Mouse (Mus musculus): ENCODE data around the gene Defb13. TPM values are rescaled to one million over a fixed set of nuclear protein-coding genes. Genes with fewer than 3 reads are reported as not detected.

Defb13 gene
- polyA plus RNA-seq, 1 experiment from 2014 or later, result not detected

DNA sequence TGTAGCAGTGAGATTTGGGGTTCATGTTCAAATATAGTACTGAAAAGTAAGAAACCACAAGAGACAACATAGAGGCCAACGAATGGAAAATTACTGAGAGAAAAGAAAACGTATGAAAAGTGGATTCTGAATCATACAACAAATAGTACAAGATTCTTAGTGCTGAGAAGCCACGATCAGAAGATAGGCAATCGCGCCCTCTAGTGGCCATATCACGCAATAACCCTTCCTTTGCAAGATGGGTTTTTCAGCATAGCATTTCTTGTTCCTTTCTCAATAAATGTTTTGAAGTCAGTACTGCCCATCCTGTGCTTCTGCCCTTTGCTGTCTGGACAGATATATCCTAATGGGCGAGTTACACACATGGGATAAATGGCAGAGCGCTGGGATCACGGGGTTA is 8.8 kb downstream of the Defb13 start:
- no peaks in the 10 kb centered on the region for H3K27me3 ChIP-seq (ENCODE audit: control insufficient read depth, insufficient read depth, low read length)
- DNase-seq (ENCODE audit: low spot score, missing footprints) (peak; percentile 88), ATAC-seq (ENCODE audit: low FRiP score) (no peak)
- no peaks in the 10 kb centered on the region for H3K4me1 ChIP-seq (ENCODE audit: control insufficient read depth, insufficient read depth, low read length)
- H3K4me2 ChIP-seq, result no peak overlapping the region
- no peak overlapping the region for H3K9ac ChIP-seq (ENCODE audit: low read length)
- no peaks in the 10 kb centered on the region for H3K36me3 ChIP-seq (ENCODE audit: control insufficient read depth, insufficient read depth, low read length)
- H3K4me3 ChIP-seq (ENCODE audit: low read depth, low read length), result no peak overlapping the region
- H3K9me3 ChIP-seq (ENCODE audit: control insufficient read depth, low read length), result no peaks in the 10 kb centered on the region
- 8% methylated on average over 9 of the region's 9 CpGs for WGBS
- no peak overlapping the region for H3K27ac ChIP-seq (ENCODE audit: low read depth, low read length)

DNA sequence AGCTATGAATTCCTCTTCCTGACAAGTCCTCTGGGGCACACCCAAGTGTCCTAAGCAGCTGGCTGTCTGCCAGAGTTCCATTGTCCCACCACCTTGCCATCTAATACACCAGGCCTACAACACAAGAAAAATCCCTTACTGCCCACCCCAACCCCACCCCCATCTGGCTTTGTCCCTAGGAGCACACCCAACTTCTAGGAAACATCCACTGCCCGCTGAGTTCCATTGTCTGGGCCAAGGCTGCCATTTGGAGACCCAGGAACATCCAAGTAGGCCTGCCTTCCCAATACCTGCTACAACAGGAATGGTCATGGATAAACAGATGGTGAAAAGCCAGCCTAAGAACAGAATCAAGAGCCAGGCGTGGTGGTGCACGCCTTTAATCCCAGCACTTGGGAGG is 9.8 kb downstream of the Defb13 start:
- Histone ChIP-seq H3K9me3 (ENCODE audit: control insufficient read depth, low read length) (no peaks in the 10 kb centered on the region), H3K27ac (ENCODE audit: low read depth, low read length) (no peak overlapping the region), H3K4me2 (no peak overlapping the region), H3K4me3 (ENCODE audit: low read depth, low read length) (no peak overlapping the region), H3K27me3 (ENCODE audit: control insufficient read depth, insufficient read depth, low read length) (no peaks in the 10 kb centered on the region), H3K36me3 (ENCODE audit: control insufficient read depth, insufficient read depth, low read length) (no peaks in the 10 kb centered on the region), H3K9ac (ENCODE audit: low read length) (no peak overlapping the region), H3K4me1 (ENCODE audit: control insufficient read depth, insufficient read depth, low read length) (no peaks in the 10 kb centered on the region)
- no peak for ATAC-seq (ENCODE audit: low FRiP score)
- 88% methylated on average over 3 of the region's 3 CpGs for WGBS
- DNase-seq (ENCODE audit: low spot score, missing footprints), result no peak

DNA sequence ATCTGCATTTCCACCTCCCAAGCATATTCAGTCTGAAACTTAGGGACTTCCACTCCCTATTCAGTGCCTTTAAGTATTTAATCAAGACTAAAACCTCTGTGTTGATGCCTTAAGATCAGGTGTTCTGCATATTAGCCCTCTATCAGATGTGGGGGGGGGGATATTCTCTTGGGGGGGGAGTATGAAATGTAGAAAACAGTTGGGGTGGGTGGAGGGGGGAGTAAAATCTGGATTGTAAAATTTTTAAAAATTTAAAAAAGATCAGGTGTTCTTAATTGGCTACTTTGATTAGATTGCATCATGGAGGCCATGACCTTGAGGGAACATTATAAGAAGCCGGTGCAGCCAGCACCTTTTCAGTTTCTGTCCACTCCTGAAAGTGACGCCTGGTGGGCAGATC is 11.9 kb downstream of the Defb13 start, which contains the start of gene Fam90a1a:
TSS of gene Fam90a1a (plus strand) at position 301 of the 400 bp plus-strand sequence.
- no peak within 1 kb of the TSS for H3K27ac ChIP-seq (ENCODE audit: low read depth, low read length)
- no peaks in the 10 kb centered on the region for H3K27me3 ChIP-seq (ENCODE audit: control insufficient read depth, insufficient read depth, low read length)
- H3K9ac ChIP-seq (ENCODE audit: low read length), result no peak within 1 kb of the TSS
- no peaks in the 10 kb centered on the region for H3K9me3 ChIP-seq (ENCODE audit: control insufficient read depth, low read length)
- no peaks in the 10 kb centered on the region for H3K36me3 ChIP-seq (ENCODE audit: control insufficient read depth, insufficient read depth, low read length)
- no peak within 1 kb of the TSS for H3K4me2 ChIP-seq
- DNase-seq (ENCODE audit: low spot score, missing footprints) (no peak), ATAC-seq (ENCODE audit: low FRiP score) (no peak)
- 89% methylated on average over 2 of the region's 2 CpGs for WGBS
- H3K4me1 ChIP-seq (ENCODE audit: control insufficient read depth, insufficient read depth, low read length), result no peaks in the 10 kb centered on the region
- H3K4me3 ChIP-seq (ENCODE audit: low read depth, low read length), result no peak within 1 kb of the TSS

DNA sequence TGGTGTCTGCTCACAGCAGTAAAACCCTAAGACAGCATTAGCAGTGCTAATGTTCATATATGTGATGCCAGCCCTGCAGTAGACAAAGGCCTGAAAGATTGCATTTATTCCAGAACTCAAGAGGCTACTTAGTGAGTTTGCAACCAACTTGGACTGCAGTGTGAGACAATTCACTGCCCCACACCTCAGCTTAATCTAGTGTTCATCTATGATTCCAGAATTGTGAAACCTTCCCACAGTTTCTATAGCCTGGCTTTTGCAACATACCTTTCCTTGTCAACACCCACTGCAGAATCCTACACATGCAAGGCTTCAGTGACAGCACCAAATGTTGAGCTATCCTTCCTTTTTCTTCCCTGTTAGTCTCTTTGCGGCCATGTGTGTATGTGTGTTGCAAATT is 20.1 kb downstream of the Defb13 start:
- no peak overlapping the region for H3K4me3 ChIP-seq (ENCODE audit: low read depth, low read length)
- 74% methylated on average over 1 of the region's 1 CpGs for WGBS
- no peaks in the 10 kb centered on the region for H3K4me1 ChIP-seq (ENCODE audit: control insufficient read depth, insufficient read depth, low read length)
- no peak overlapping the region for H3K4me2 ChIP-seq
- H3K27ac ChIP-seq (ENCODE audit: low read depth, low read length), result no peak overlapping the region
- H3K9ac ChIP-seq (ENCODE audit: low read length), result no peak overlapping the region
- ATAC-seq (ENCODE audit: low FRiP score), result no peak
- H3K9me3 ChIP-seq (ENCODE audit: control insufficient read depth, low read length), result no peaks in the 10 kb centered on the region
- DNase-seq (ENCODE audit: low spot score, missing footprints), result no peak
- no peaks in the 10 kb centered on the region for H3K27me3 ChIP-seq (ENCODE audit: control insufficient read depth, insufficient read depth, low read length)
- H3K36me3 ChIP-seq (ENCODE audit: control insufficient read depth, insufficient read depth, low read length), result no peaks in the 10 kb centered on the region

DNA sequence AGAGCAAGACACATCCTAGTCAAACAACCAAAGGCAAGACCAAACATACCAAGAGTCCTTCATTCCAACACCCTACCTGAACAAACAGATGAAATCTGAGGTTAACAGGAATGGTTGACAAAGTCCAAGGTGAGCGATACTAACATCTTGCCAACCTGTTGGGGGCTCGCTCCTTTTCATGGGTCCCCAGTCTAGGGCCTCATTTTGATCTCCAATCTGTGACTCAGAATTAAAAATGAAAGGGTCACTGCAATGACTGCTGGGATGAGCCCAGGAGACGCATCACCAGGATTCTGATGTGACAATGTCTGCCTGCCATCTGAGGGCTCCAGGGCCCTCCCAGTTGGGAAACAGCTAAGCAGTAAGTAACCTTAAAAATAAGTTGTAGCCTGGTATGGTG is 22.9 kb downstream of the Defb13 start, which contains the start of gene Ccdc70:
TSS of gene Ccdc70 (plus strand) at position 301 of the 400 bp plus-strand sequence.
- H3K4me3 ChIP-seq (ENCODE audit: low read depth, low read length), result no peak within 1 kb of the TSS
- DNase-seq (ENCODE audit: low spot score, missing footprints), result no peak
- no peak within 1 kb of the TSS for H3K4me2 ChIP-seq
- H3K36me3 ChIP-seq (ENCODE audit: control insufficient read depth, insufficient read depth, low read length), result no peaks in the 10 kb centered on the region
- no peaks in the 10 kb centered on the region for H3K27me3 ChIP-seq (ENCODE audit: control insufficient read depth, insufficient read depth, low read length)
- H3K27ac ChIP-seq (ENCODE audit: low read depth, low read length), result no peak within 1 kb of the TSS
- H3K4me1 ChIP-seq (ENCODE audit: control insufficient read depth, insufficient read depth, low read length), result no peaks in the 10 kb centered on the region
- 93% methylated on average over 3 of the region's 3 CpGs for WGBS
- H3K9me3 ChIP-seq (ENCODE audit: control insufficient read depth, low read length), result no peaks in the 10 kb centered on the region
- ATAC-seq (ENCODE audit: low FRiP score), result no peak
- no peak within 1 kb of the TSS for H3K9ac ChIP-seq (ENCODE audit: low read length)

DNA sequence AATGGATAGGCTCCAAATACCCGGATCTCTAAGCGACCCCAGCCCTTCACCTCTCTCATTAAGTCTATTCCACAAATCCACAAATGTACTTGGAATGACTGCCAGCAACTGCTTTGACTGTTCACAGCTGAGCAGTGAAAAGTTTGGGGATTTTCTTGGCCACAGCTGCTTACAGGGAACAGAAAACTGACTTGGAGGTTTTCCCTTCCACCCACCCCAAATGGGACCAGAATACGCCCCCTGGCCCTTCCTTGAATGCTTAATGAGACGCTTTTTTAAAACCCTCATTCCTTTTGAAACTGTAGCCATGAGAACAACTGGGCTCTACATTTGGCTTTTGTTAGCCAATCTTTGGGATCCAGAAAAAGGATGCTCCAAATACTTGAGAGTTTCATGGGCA is 31.6 kb downstream of the Defb13 start:
- Histone ChIP-seq H3K9me3 (ENCODE audit: control insufficient read depth, low read length) (no peaks in the 10 kb centered on the region), H3K27me3 (ENCODE audit: control insufficient read depth, insufficient read depth, low read length) (no peaks in the 10 kb centered on the region), H3K9ac (ENCODE audit: low read length) (no peak overlapping the region), H3K4me3 (ENCODE audit: low read depth, low read length) (no peak overlapping the region), H3K27ac (ENCODE audit: low read depth, low read length) (no peak overlapping the region), H3K4me1 (ENCODE audit: control insufficient read depth, insufficient read depth, low read length) (no peaks in the 10 kb centered on the region), H3K4me2 (no peak overlapping the region), H3K36me3 (ENCODE audit: control insufficient read depth, insufficient read depth, low read length) (no peaks in the 10 kb centered on the region)
- 66% methylated on average over 4 of the region's 4 CpGs for WGBS
- ATAC-seq (ENCODE audit: low FRiP score) (no peak), DNase-seq (ENCODE audit: low spot score, missing footprints) (no peak)

DNA sequence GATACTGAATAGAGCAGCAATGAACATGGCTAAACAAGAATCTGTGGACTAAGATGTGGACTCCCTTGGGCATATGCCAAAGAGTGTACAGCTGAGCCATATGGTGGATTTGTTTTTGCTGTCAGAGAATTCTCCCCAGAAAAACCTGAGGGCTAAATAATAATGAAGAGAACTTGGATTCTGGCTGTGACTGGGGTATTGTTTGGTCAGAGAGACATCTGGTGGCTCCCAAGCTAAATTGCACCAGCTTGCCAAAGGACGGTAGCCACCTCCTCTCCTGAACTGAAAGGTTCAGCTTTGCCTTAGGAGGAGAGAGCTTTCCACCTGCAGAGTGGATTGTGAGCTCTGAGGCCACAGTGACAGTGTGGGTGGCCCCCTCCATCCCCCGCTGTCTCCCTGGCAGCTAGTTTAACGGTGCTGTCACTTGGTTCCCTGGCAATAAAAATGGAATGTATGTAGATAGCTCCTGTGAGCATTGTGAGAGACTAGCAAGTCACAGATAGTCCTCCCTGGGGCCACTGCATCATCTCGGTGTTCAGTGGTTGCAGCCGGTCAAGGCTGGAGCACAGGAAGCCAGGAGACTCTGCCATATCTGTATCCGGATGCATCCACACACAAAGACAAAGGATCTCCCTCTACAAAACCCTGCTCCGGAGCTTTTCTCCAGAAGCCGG is 35.2 kb downstream of the Defb13 start:
- Histone ChIP-seq H3K4me2 (no peak overlapping the region), H3K36me3 (ENCODE audit: control insufficient read depth, insufficient read depth, low read length) (no peaks in the 10 kb centered on the region), H3K27me3 (ENCODE audit: control insufficient read depth, insufficient read depth, low read length) (no peaks in the 10 kb centered on the region), H3K27ac (ENCODE audit: low read depth, low read length) (no peak overlapping the region), H3K4me3 (ENCODE audit: low read depth, low read length) (no peak overlapping the region), H3K9ac (ENCODE audit: low read length) (no peak overlapping the region), H3K9me3 (ENCODE audit: control insufficient read depth, low read length) (no peaks in the 10 kb centered on the region), H3K4me1 (ENCODE audit: control insufficient read depth, insufficient read depth, low read length) (no peaks in the 10 kb centered on the region)
- WGBS, result 70% methylated on average over 8 of the region's 8 CpGs
- DNase-seq (ENCODE audit: low spot score, missing footprints), result peak; percentile 83
- 0 out of 2 replicates have a peak, but pooled peaks have one; percentile 30 for ATAC-seq (ENCODE audit: low FRiP score)

DNA sequence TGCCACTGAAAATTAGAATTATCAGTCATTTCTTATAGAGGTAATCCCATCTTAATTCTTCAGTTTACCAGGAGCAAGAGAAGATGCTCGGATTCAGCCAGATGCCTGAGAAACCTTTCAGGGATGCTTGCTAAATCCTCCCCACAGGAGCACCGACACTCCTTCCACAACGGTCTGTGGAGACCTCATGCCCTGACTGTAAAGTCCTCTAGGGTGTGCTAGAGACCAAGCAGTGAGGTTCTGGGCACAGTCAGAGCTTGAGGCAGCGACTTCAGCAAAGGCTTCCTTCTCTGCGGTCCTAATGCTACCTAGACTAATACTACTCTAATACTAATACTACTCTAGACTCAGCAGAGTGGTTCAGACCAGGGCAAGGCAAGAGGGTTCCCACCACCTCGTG is 45.6 kb downstream of the Defb13 start:
- no peak overlapping the region for H3K4me2 ChIP-seq
- H3K4me1 ChIP-seq (ENCODE audit: control insufficient read depth, insufficient read depth, low read length), result no peaks in the 10 kb centered on the region
- H3K27ac ChIP-seq (ENCODE audit: low read depth, low read length), result no peak overlapping the region
- no peaks in the 10 kb centered on the region for H3K36me3 ChIP-seq (ENCODE audit: control insufficient read depth, insufficient read depth, low read length)
- H3K9me3 ChIP-seq (ENCODE audit: control insufficient read depth, low read length), result no peaks in the 10 kb centered on the region
- no peaks in the 10 kb centered on the region for H3K27me3 ChIP-seq (ENCODE audit: control insufficient read depth, insufficient read depth, low read length)
- no peak overlapping the region for H3K9ac ChIP-seq (ENCODE audit: low read length)
- WGBS, result 21% methylated on average over 6 of the region's 6 CpGs
- ATAC-seq (ENCODE audit: low FRiP score), result peak; percentile 78
- no peak overlapping the region for H3K4me3 ChIP-seq (ENCODE audit: low read depth, low read length)
- peak; percentile 86 for DNase-seq (ENCODE audit: low spot score, missing footprints)

DNA sequence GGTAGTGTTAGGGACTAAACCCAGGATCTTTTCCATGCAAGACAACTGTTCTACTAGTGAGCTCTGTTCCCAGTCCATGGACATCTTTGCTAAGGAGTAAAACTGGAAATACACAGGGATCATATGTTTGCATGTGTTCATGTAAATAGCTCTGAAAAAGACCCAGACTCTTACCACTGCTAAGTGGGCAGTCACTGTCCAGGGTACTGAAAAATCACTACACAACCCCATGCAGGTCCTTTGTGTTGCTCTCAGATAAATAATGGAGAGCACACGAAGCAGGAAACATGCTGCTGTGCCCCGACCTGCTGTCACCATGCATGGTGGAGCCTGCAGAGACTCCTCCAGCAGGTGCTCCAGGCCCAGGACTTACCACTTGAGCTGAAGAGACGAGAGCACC is 48.6 kb downstream of the Defb13 start:
- Histone ChIP-seq H3K27ac (ENCODE audit: low read depth, low read length) (no peak overlapping the region), H3K4me3 (ENCODE audit: low read depth, low read length) (no peak overlapping the region), H3K9me3 (ENCODE audit: control insufficient read depth, low read length) (no peaks in the 10 kb centered on the region), H3K4me1 (ENCODE audit: control insufficient read depth, insufficient read depth, low read length) (no peaks in the 10 kb centered on the region), H3K9ac (ENCODE audit: low read length) (no peak overlapping the region), H3K4me2 (no peak overlapping the region), H3K36me3 (ENCODE audit: control insufficient read depth, insufficient read depth, low read length) (no peaks in the 10 kb centered on the region), H3K27me3 (ENCODE audit: control insufficient read depth, insufficient read depth, low read length) (no peaks in the 10 kb centered on the region)
- 63% methylated on average over 3 of the region's 3 CpGs for WGBS
- DNase-seq (ENCODE audit: low spot score, missing footprints), result no peak
- ATAC-seq (ENCODE audit: low FRiP score), result no peak
